Mouse (Mus musculus) C2C12 (cell line): ENCODE measurements around the gene Zfyve21. TPM values are rescaled to one million over a fixed set of nuclear protein-coding genes. Genes with fewer than 3 reads are reported as not detected.
A peak's percentile ranks its signal among the peaks of the same experiment; 100 is the strongest.

Source experiments
- H3K27me3 ChIP-seq: one replicate; pipeline ENCODE4 v1.6.1; 2011; ENCODE audit not compliant: control insufficient read depth, insufficient read depth, insufficient read length
- H3K36me3 ChIP-seq: one replicate; pipeline ENCODE4 v1.6.1; 2011; ENCODE audit not compliant: control insufficient read depth, insufficient read depth
- H3K4me3 ChIP-seq: one replicate; pipeline ENCODE4 v1.5.1; 2011; ENCODE audit warnings: mild to moderate bottlenecking, control low read depth; ENCODE audit not compliant: poor library complexity, insufficient read depth, severe bottlenecking
- H3K79me2 ChIP-seq: one replicate; pipeline ENCODE4 v1.6.1; 2011; ENCODE audit not compliant: control insufficient read depth, insufficient read depth
- H3K79me3 ChIP-seq: one replicate; pipeline ENCODE4 v1.6.1; 2011; ENCODE audit warnings: low read depth, control low read depth
- H3ac ChIP-seq: one replicate; pipeline ENCODE3; 2011; ENCODE audit warnings: low read depth; ENCODE audit not compliant: control insufficient read depth, insufficient read length
- CEBPB ChIP-seq: IDR thresholded peaks from one replicate; pipeline ENCODE4 v1.6.1; 2011; ENCODE audit warnings: low read depth, mild to moderate bottlenecking, control low read depth, moderate library complexity
- CTCF ChIP-seq: IDR thresholded peaks from one replicate; pipeline ENCODE4 v1.5.1; 2011; ENCODE audit not compliant: control insufficient read depth, insufficient read depth, insufficient read length
- FOSL1 ChIP-seq: IDR thresholded peaks from one replicate; pipeline ENCODE4 v1.8.0; 2011; ENCODE audit warnings: mild to moderate bottlenecking, low read length; ENCODE audit not compliant: poor library complexity, insufficient read depth, severe bottlenecking
- MAX ChIP-seq: IDR thresholded peaks from one replicate; pipeline ENCODE4 v1.6.1; 2011; ENCODE audit warnings: mild to moderate bottlenecking, control low read depth
- MYOD1 ChIP-seq: IDR thresholded peaks from one replicate; pipeline ENCODE4 v1.6.1; 2011; ENCODE audit warnings: low read depth; ENCODE audit not compliant: control insufficient read depth, insufficient read length
- MYOG ChIP-seq: IDR thresholded peaks from one replicate; pipeline ENCODE4 v1.6.1; 2011; ENCODE audit not compliant: control insufficient read depth, insufficient read length; ENCODE audit errors: extremely low read depth
- USF1 ChIP-seq: IDR thresholded peaks from one replicate; pipeline ENCODE4 v1.6.1; 2011; ENCODE audit warnings: low read depth, mild to moderate bottlenecking, control low read depth, moderate library complexity
- long read RNA-seq, 2 experiments: library from polyadenylated mRNA; unstranded; transcript quantifications; one replicate each; pipeline ENCODE4 v2.0.0; 2019 to 2020
- polyA plus RNA-seq: library from polyadenylated mRNA; unstranded; fragments of >200 nt; fragmentation: generic; extraction: Trizol; gene quantifications from one replicate; pipeline ENCODE4 v1.2.1, GENCODE M21; 2012; ENCODE audit warnings: missing spikeins

The Zfyve21 gene
- polyA plus RNA-seq, result 40.0 TPM
- long read RNA-seq, experiment 1, transcript Zfyve21-207 (8 exons, 794 nt), result minor isoform, 7 of 93 reads
- long read RNA-seq, experiment 1, transcript Zfyve21-201 (7 exons, 1,308 nt), result major isoform, 74 of 93 reads
- long read RNA-seq, experiment 1, partial matches to known transcripts, result 1 of 93 reads
- long read RNA-seq, experiment 1, other reads (novel, unspliced or antisense), result 9 of 93 reads
- long read RNA-seq, experiment 2, transcript Zfyve21-201 (7 exons, 1,308 nt), result major isoform, 53 of 72 reads
- long read RNA-seq, experiment 2, partial matches to known transcripts, result 1 of 72 reads
- long read RNA-seq, experiment 2, other reads (novel, unspliced or antisense), result 13 of 72 reads

- Histone ChIP-seq H3K79me2 (peaks cover 30% of the 10 kb centered on the region), H3K36me3 (no peaks in the 10 kb centered on the region), H3K27me3 (no peaks in the 10 kb centered on the region), H3K4me3 (peak within 1 kb of the TSS; percentile 89), H3K79me3 (peaks cover 7% of the 10 kb centered on the region), H3ac (peak within 1 kb of the TSS; percentile 90)
- TF ChIP-seq MYOD1 (no peak), USF1 (no peak), CEBPB (no peak), MAX (no peak), CTCF (no peak), MYOG (no peak), FOSL1 (no peak)
Observed at GRCm38 (mm10) chr12:111813766-111814617, at the start of gene Zfyve21, which contains the start of gene Xrcc3. Zfyve21 (plus strand) TSS chr12:111814170. Xrcc3 (minus strand) TSS chr12:111813873.

GRCm38 (mm10) chr12:111766313-111767236, 47.4 kb upstream of the Zfyve21 start:
- TF ChIP-seq MAX, result no peak
- TF ChIP-seq CEBPB, result no peak
- TF ChIP-seq FOSL1, result no peak
- no peak for TF ChIP-seq USF1
- no peak for TF ChIP-seq CTCF
- no peak for TF ChIP-seq MYOD1
- no peak for TF ChIP-seq MYOG
- Histone ChIP-seq H3K79me2 (peaks cover 100% of the 10 kb centered on the region), H3K4me3 (no peak overlapping the region), H3K36me3 (peaks cover 9% of the 10 kb centered on the region), H3ac (no peak overlapping the region), H3K79me3 (peaks cover 92% of the 10 kb centered on the region), H3K27me3 (no peaks in the 10 kb centered on the region)

- peaks cover 21% of the 10 kb centered on the region for H3K36me3 ChIP-seq
- TF ChIP-seq CTCF (no peak), FOSL1 (no peak), MYOG (no peak), USF1 (no peak), MAX (no peak), MYOD1 (no peak), CEBPB (no peak)
Observed at GRCm38 (mm10) chr12:111768322-111768928, 45.5 kb upstream of the Zfyve21 start.

GRCm38 (mm10) chr12:111769306-111769705, 44.7 kb upstream of the Zfyve21 start:
- no peak for TF ChIP-seq MYOD1
- TF ChIP-seq MAX, result no peak
- no peak for TF ChIP-seq CEBPB
- no peak for TF ChIP-seq FOSL1
- no peak for TF ChIP-seq MYOG
- no peak for TF ChIP-seq CTCF
- TF ChIP-seq USF1, result no peak
- Histone ChIP-seq H3ac (no peak overlapping the region), H3K4me3 (no peak overlapping the region), H3K79me3 (peaks cover 73% of the 10 kb centered on the region), H3K79me2 (peaks cover 97% of the 10 kb centered on the region), H3K36me3 (peaks cover 28% of the 10 kb centered on the region), H3K27me3 (no peaks in the 10 kb centered on the region)

More at GRCm38 (mm10) chr12:111768322-111768928, 45.5 kb upstream of the Zfyve21 start:
- Histone ChIP-seq H3K4me3 (no peak overlapping the region), H3K79me2 (peaks cover 97% of the 10 kb centered on the region), H3ac (no peak overlapping the region), H3K79me3 (peaks cover 79% of the 10 kb centered on the region), H3K27me3 (no peaks in the 10 kb centered on the region)
